Mouse (Mus musculus) E14TG2a.4 (cell line): ENCODE data around the gene Coa4.

Experiments
- H3K27me3 ChIP-seq: 2 replicates; pipeline ENCODE4 v1.6.1; 2014; ENCODE audit warnings: low read length, control low read depth; ENCODE audit not compliant: insufficient read depth
- H3K36me3 ChIP-seq: 2 replicates; pipeline ENCODE4 v1.6.1; 2014; ENCODE audit warnings: low read length, control low read depth; ENCODE audit not compliant: insufficient read depth
- H3K4me1 ChIP-seq: replicated peaks from 2 replicates; pipeline ENCODE4 v1.6.1; 2014; ENCODE audit warnings: low read depth, low read length, control low read depth
- H3K4me3 ChIP-seq: replicated peaks from 2 replicates; pipeline ENCODE4 v1.5.1; 2014; ENCODE audit warnings: mild to moderate bottlenecking, low read length
- H3K9me3 ChIP-seq: 2 replicates; pipeline ENCODE4 v1.6.1; 2014; ENCODE audit warnings: low read length, control low read depth
- CTCF ChIP-seq: conservative IDR thresholded peaks from 2 replicates; pipeline ENCODE4 v1.5.1; 2014; ENCODE audit warnings: low read length
- NANOG ChIP-seq: IDR thresholded peaks from 2 replicates; pipeline ENCODE4 v1.6.1; 2014; ENCODE audit warnings: borderline replicate concordance, low read length, mixed read lengths
- POU5F1 ChIP-seq: IDR thresholded peaks from 2 replicates; pipeline ENCODE4 v1.6.1; 2014; ENCODE audit warnings: low read length, borderline replicate concordance

The Coa4 gene

GRCm38 (mm10) chr7:100501027-100501843 lies 35.6 kb upstream of the Coa4 start:
- Histone ChIP-seq H3K9me3 (no peaks in the 10 kb centered on the region), H3K4me1 (peaks cover 99% of the 10 kb centered on the region), H3K4me3 (peak overlapping the region; percentile 24), H3K27me3 (no peaks in the 10 kb centered on the region), H3K36me3 (peaks cover 46% of the 10 kb centered on the region)
- TF ChIP-seq POU5F1 (no peak), CTCF (no peak), NANOG (no peak)

DNA sequence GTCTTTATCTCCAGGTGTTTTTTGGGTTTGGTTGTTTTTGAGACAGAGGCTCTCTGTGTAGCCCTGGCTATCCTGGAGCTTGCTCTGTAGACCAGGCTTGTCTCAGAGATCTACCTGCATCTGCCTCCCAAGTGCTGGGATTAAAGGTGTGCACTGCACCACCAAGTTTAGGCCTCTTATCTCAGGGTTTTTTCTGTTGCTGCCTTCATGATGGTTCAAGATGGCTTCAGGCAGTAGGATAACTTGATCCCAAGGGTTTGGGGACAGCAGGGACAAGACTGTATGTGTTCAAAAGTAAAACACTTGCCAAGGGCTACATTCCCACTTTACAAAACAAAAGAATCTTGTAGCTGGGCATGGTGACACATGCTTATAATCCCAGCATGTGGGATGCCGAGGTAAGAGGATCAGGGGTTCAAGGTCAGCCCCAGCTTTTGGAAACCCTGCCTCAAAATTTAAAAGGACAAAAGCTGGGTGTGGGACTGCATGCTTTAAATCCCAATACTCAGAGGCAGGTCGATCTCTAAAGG lies 35.0 kb upstream of the Coa4 start:
- Histone ChIP-seq H3K9me3 (no peaks in the 10 kb centered on the region), H3K27me3 (no peaks in the 10 kb centered on the region)

DNA sequence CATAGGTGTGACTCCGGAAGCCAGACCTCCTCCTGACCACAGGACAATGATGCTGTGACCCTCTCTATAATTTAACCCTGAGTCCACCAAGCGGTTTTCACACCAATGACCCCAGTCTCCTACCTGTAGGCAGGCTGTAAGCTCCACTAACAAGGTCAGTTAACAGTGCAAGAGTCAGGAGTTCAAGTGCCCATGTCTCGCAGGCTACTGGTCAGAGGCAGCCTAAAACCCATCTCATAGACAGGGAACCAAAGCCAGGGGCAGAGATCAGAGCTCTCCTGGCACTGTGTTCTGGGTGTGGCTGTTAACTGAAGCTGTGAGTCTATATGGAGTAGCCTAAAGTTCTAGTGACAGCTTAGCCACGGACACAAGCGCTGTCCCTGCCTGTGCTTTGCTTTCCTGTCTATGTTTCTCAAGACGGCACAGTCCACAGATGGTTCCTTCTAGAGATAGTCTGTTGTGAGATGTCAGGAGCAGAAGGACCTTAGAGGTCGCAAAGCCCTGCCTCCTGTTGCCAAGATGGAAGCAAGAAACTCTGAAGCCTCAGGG lies 34.4 kb upstream of the Coa4 start:
- Histone ChIP-seq H3K4me3 (0 out of 2 replicates have a peak overlapping the region, but pooled peaks have one; percentile 17), H3K36me3 (peaks cover 34% of the 10 kb centered on the region), H3K27me3 (no peaks in the 10 kb centered on the region), H3K4me1 (peaks cover 97% of the 10 kb centered on the region), H3K9me3 (no peaks in the 10 kb centered on the region)
- no peak for TF ChIP-seq POU5F1
- TF ChIP-seq NANOG, result no peak
- no peak for TF ChIP-seq CTCF

More for the DNA sequence above, 35.0 kb upstream of the Coa4 start:
- H3K36me3 ChIP-seq, result peaks cover 40% of the 10 kb centered on the region
- TF ChIP-seq NANOG (peak; percentile 56; the same call in 1 of the 2 replicates), POU5F1 (no peak), CTCF (no peak)
- peaks cover 99% of the 10 kb centered on the region for H3K4me1 ChIP-seq
- H3K4me3 ChIP-seq, result 0 out of 2 replicates have a peak overlapping the region, but pooled peaks have one; percentile 0

DNA sequence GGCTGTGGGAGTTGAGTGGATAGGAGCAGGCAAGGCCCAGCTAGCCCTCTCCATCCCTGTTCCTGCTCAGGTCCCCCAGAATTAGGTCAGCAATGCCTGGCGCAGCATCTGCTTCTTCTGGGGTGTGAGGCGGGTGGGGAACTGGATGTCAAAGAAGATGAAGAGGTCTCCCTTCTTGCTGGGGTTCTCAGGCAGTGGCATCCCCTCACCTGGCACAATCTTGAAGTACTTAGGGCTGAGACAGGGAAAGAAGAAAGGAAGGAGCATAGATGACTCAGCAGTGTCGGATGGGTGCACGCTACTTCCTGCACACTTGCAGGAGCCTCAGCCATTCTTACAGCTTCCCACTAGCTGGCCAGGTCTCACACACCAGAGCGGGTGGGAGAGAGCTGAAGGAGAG lies 33.8 kb upstream of the Coa4 start:
- peaks cover 93% of the 10 kb centered on the region for H3K4me1 ChIP-seq
- peaks cover 28% of the 10 kb centered on the region for H3K36me3 ChIP-seq
- peak overlapping the region; percentile 17; the same call in 1 of the 2 replicates for H3K4me3 ChIP-seq
- no peaks in the 10 kb centered on the region for H3K9me3 ChIP-seq
- no peak for TF ChIP-seq NANOG
- TF ChIP-seq POU5F1, result no peak
- no peak for TF ChIP-seq CTCF
- H3K27me3 ChIP-seq, result no peaks in the 10 kb centered on the region

GRCm38 (mm10) chr7:100504740-100505487 lies 32.0 kb upstream of the Coa4 start:
- no peaks in the 10 kb centered on the region for H3K27me3 ChIP-seq
- peak overlapping the region; percentile 26; the same call in 1 of the 2 replicates for H3K4me3 ChIP-seq
- peaks cover 10% of the 10 kb centered on the region for H3K36me3 ChIP-seq
- H3K9me3 ChIP-seq, result no peaks in the 10 kb centered on the region
- TF ChIP-seq POU5F1 (no peak), NANOG (no peak), CTCF (no peak)
- H3K4me1 ChIP-seq, result peaks cover 75% of the 10 kb centered on the region

- H3K36me3 ChIP-seq, result no peaks in the 10 kb centered on the region
- H3K4me1 ChIP-seq, result peaks cover 68% of the 10 kb centered on the region
- H3K4me3 ChIP-seq, result no peak overlapping the region
- no peaks in the 10 kb centered on the region for H3K9me3 ChIP-seq
- H3K27me3 ChIP-seq, result no peaks in the 10 kb centered on the region
- TF ChIP-seq NANOG (no peak), POU5F1 (no peak), CTCF (no peak)
These were observed 30.4 kb upstream of the Coa4 start for GRCm38 (mm10) chr7:100506494-100506893.

GRCm38 (mm10) chr7:100508670-100509069 lies 28.2 kb upstream of the Coa4 start:
- TF ChIP-seq POU5F1 (no peak), CTCF (no peak), NANOG (no peak)
- Histone ChIP-seq H3K36me3 (no peaks in the 10 kb centered on the region), H3K9me3 (no peaks in the 10 kb centered on the region), H3K4me1 (peaks cover 53% of the 10 kb centered on the region), H3K4me3 (no peak overlapping the region), H3K27me3 (peaks cover 3% of the 10 kb centered on the region; the same call in 1 of the 2 replicates)

DNA sequence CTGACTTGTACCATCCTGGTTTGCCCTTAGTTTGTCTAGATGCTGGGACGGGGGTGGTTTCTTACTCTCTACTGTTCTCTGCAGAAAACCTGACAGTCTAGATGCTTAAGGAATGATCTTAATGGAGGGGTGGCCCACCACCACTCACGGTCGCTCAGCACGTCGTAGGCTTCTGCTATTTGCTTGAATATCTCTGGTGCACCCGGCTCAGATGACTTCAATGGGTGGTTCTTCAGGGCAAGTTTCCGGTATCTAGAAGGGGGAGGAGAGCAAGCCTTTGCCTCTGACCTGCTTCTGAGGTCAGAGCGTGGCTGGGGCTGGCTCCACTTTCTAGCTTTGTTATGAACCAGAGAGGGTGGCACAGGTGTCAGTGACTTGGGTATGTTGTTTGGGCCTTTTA lies 25.3 kb upstream of the Coa4 start:
- peaks cover 3% of the 10 kb centered on the region; the same call in 1 of the 2 replicates for H3K27me3 ChIP-seq
- peak overlapping the region; percentile 20; the same call in 1 of the 2 replicates for H3K4me3 ChIP-seq
- peaks cover 32% of the 10 kb centered on the region for H3K4me1 ChIP-seq
- no peaks in the 10 kb centered on the region for H3K36me3 ChIP-seq
- H3K9me3 ChIP-seq, result no peaks in the 10 kb centered on the region
- TF ChIP-seq NANOG (no peak), CTCF (no peak), POU5F1 (no peak)
